Comparison of ENCODE assay signal across 9 mouse cellular contexts in genomic region chr2:61804841-61805540, GRCm38 (mm10). TPM values are rescaled to one million over a fixed set of nuclear protein-coding genes. Genes with fewer than 3 reads are reported as not detected.
A peak's percentile ranks its signal among the peaks of the same experiment; 100 is the strongest.
DNase-seq lines count a peak whose midpoint lies in the region; ATAC-seq and TF ChIP-seq lines count a peak whose summit lies in the region.
"Had no signal": no experiment of that assay in that cellular context is flagged by ENCODE, and none has a peak within 500 bp of the region (broad histone marks: within the 10 kb centered on the region; RNA-seq: fewer than 3 reads in every experiment).

No protein-coding gene starts in this region.

- TF ChIP-seq CTCF in stomach, postnatal 0 days (IDR thresholded peaks at IDR 0.05; ENCODE audit: low read depth): no peak

- H3K4me3 ChIP-seq in heart, embryonic 12.5 days: peak overlapping the region; percentile 15
- peak overlapping the region; percentile 3; the same call in 1 of the 2 replicates for H3K4me3 ChIP-seq in hindbrain, embryonic 12.5 days
- peak overlapping the region; percentile 88 for H3K4me3 ChIP-seq in megakaryocyte, embryonic 14.5 days (replicated peaks)
- peak overlapping the region; percentile 13; the same call in 1 of the 2 replicates for H3K4me3 ChIP-seq in stomach, postnatal 0 days (ENCODE audit: low read depth, low read length)

- no peak for TF ChIP-seq EP300 in stomach, postnatal 0 days (optimal IDR thresholded peaks at IDR 0.05)

- peaks cover 56% of the 10 kb centered on the region for H3K27me3 ChIP-seq in heart, embryonic 12.5 days (replicated peaks)
- H3K27me3 ChIP-seq in hindbrain, embryonic 12.5 days: peaks cover 80% of the 10 kb centered on the region
- peaks cover 75% of the 10 kb centered on the region for H3K27me3 ChIP-seq in megakaryocyte, embryonic 14.5 days (replicated peaks)
- peaks cover 12% of the 10 kb centered on the region; the same call in 1 of the 2 replicates for H3K27me3 ChIP-seq in stomach, postnatal 0 days (ENCODE audit: control insufficient read depth, insufficient read depth, low read length)

- DNase-seq in heart, adult 8-10 months (ENCODE audit: low spot score): no peak
- DNase-seq in embryo, embryonic 10.5 days (ENCODE audit: low spot score): peak; percentile 55
- peak; percentile 24 for DNase-seq in stomach, postnatal 0 days (ENCODE audit: low spot score)
- no peak for DNase-seq in gastrocnemius, postnatal 10 days

- H3K9me3 ChIP-seq in heart, embryonic 12.5 days (replicated peaks): no peaks in the 10 kb centered on the region
- no peaks in the 10 kb centered on the region for H3K9me3 ChIP-seq in hindbrain, embryonic 12.5 days (replicated peaks)
- H3K9me3 ChIP-seq in megakaryocyte, embryonic 14.5 days: no peaks in the 10 kb centered on the region
- no peaks in the 10 kb centered on the region for H3K9me3 ChIP-seq in stomach, postnatal 0 days (ENCODE audit: control insufficient read depth, low read length)

- H3K9ac ChIP-seq in heart, embryonic 12.5 days: no peak overlapping the region
- no peak overlapping the region for H3K9ac ChIP-seq in hindbrain, embryonic 12.5 days
- no peak overlapping the region for H3K9ac ChIP-seq in stomach, postnatal 0 days (ENCODE audit: low read length)

- H3K4me1 ChIP-seq in heart, embryonic 12.5 days (replicated peaks): peaks cover 30% of the 10 kb centered on the region
- peaks cover 11% of the 10 kb centered on the region for H3K4me1 ChIP-seq in hindbrain, embryonic 12.5 days
- H3K4me1 ChIP-seq in megakaryocyte, embryonic 14.5 days: peaks cover 48% of the 10 kb centered on the region
- H3K4me1 ChIP-seq in stomach, postnatal 0 days (replicated peaks; ENCODE audit: control insufficient read depth, insufficient read depth): no peaks in the 10 kb centered on the region

- no peak overlapping the region for H3K27ac ChIP-seq in heart, embryonic 12.5 days (ENCODE audit: poor library complexity, severe bottlenecking)
- H3K27ac ChIP-seq in hindbrain, embryonic 12.5 days: no peak overlapping the region
- no peak overlapping the region for H3K27ac ChIP-seq in stomach, postnatal 0 days (replicated peaks)

- peak overlapping the region; percentile 48 for H3K4me2 ChIP-seq in heart, embryonic 12.5 days
- peak overlapping the region; percentile 29; the same call in 1 of the 2 replicates for H3K4me2 ChIP-seq in hindbrain, embryonic 12.5 days (replicated peaks)
- H3K4me2 ChIP-seq in stomach, postnatal 0 days (replicated peaks; ENCODE audit: low read depth): no peak overlapping the region

- H3K36me3 ChIP-seq in heart, embryonic 12.5 days: 0 out of 2 replicates have a peak, but pooled peaks cover under 1% of the 10 kb centered on the region
- H3K36me3 ChIP-seq in hindbrain, embryonic 12.5 days: 0 out of 2 replicates have a peak, but pooled peaks cover 4% of the 10 kb centered on the region
- H3K36me3 ChIP-seq in megakaryocyte, embryonic 14.5 days (replicated peaks; ENCODE audit: low read length): peaks cover 18% of the 10 kb centered on the region
- H3K36me3 ChIP-seq in stomach, postnatal 0 days (ENCODE audit: control insufficient read depth, insufficient read depth, low read length): no peaks in the 10 kb centered on the region

- 2% methylated on average over 39 of the region's 39 CpGs for WGBS in heart, embryonic 12.5 days
- WGBS in hindbrain, embryonic 12.5 days: 2% methylated on average over 39 of the region's 39 CpGs
- WGBS in stomach, postnatal 0 days: 2% methylated on average over 39 of the region's 39 CpGs

- ATAC-seq in heart, embryonic 12.5 days (ENCODE audit: insufficient number of reproducible peaks, low FRiP score): no peak
- peak; percentile 3 for ATAC-seq in CD4-positive, CD25-positive, alpha-beta regulatory T cell, adult 4 months
- ATAC-seq in hindbrain, embryonic 12.5 days (ENCODE audit: low FRiP score): peak; percentile 48
- ATAC-seq in stomach, postnatal 0 days (ENCODE audit: low FRiP score, low TSS enrichment): 0 out of 2 replicates have a peak, but pooled peaks have one; percentile 43

RNA-seq across cellular contexts. Expression of gene Tbr1, which starts 2.3 kb away (rescaled TPM):
- polyA plus RNA-seq in heart, embryonic 12.5 days (2016; fragmentation: Nextera tagmentation; extraction: Ambion mirVana): not detected in 2 replicates
- total RNA-seq in heart, adult 8-10 months (2022): not detected
- polyA plus RNA-seq in CD4-positive, CD25-positive, alpha-beta regulatory T cell, adult 4 months (2017; shearing (Covaris generic)): not detected
- polyA plus RNA-seq in hindbrain, embryonic 12.5 days (2016; fragmentation: Nextera tagmentation; extraction: Ambion mirVana): 0.14 and 0.54 TPM in 2 replicates
- 0.38 TPM in 1 of 2 replicates, not detected in the other for polyA plus RNA-seq in megakaryocyte, embryonic 14.5 days (2012; ENCODE audit: insufficient read depth, low replicate concordance)
- not detected in 2 replicates for polyA plus RNA-seq in stomach, postnatal 0 days (2015; fragmentation: Nextera tagmentation; extraction: Ambion mirVana)
- under 1 TPM; 0.23 to 0.32 TPM for total RNA-seq in gastrocnemius, postnatal 10 days (2021)
- total RNA-seq: heart, postnatal 14 days had no signal

Comparison
In these comparisons a context has a peak if more than half of its experiments do, and no peak if none do; other contexts are left out.
1. H3K4me3 ChIP-seq: peak in every context shown above with its lines; median percentile 88 in megakaryocyte, embryonic 14.5 days; 15 in heart, embryonic 12.5 days; 13 in stomach, postnatal 0 days; 3 in hindbrain, embryonic 12.5 days.
2. DNase-seq: peak in embryo, embryonic 10.5 days (single experiment) and stomach, postnatal 0 days (single experiment); none in heart, adult 8-10 months (single experiment) and gastrocnemius, postnatal 10 days (single experiment).